Mouse (Mus musculus): ENCODE measurements around the gene A730061H03Rik.

- TF ChIP-seq CTCF (IDR thresholded peaks at IDR 0.05; ENCODE audit: extremely low read depth, insufficient read depth, low read length), result no peak
- TF ChIP-seq POLR2A (IDR thresholded peaks at IDR 0.05; ENCODE audit: extremely low read depth, insufficient read depth, low read length), result no peak
These were observed 15.9 kb downstream of the A730061H03Rik start for GRCm38 (mm10) chr14:55544334-55544733.
